Mouse (Mus musculus): ENCODE results near the gene Itga4. TPM values are rescaled to one million over a fixed set of nuclear protein-coding genes. Genes with fewer than 3 reads are reported as not detected.

Itga4 gene
- total RNA-seq, 1 experiment, result 1.2 TPM

- TF ChIP-seq ZC3H11A (IDR thresholded peaks at IDR 0.05; ENCODE audit: borderline replicate concordance, low read depth, low read length) (no peak), ZNF384 (IDR thresholded peaks at IDR 0.05; ENCODE audit: low read depth, low read length) (no peak), CHD2 (IDR thresholded peaks at IDR 0.05; ENCODE audit: low read depth, low read length) (no peak), MAFK (IDR thresholded peaks at IDR 0.05; ENCODE audit: insufficient read depth, low read depth, low read length) (no peak), HCFC1 (IDR thresholded peaks at IDR 0.05; ENCODE audit: borderline replicate concordance, insufficient read depth, low read length) (no peak)
- Histone ChIP-seq H3K36me3 (ENCODE audit: control insufficient read depth, insufficient read depth, low read length, poor library complexity, severe bottlenecking) (no peaks in the 10 kb centered on the region), H3K9me3 (ENCODE audit: control insufficient read depth, insufficient read depth, low read depth, low read length) (no peaks in the 10 kb centered on the region), H3K27ac (ENCODE audit: insufficient read depth, low read depth, low read length, poor library complexity, severe bottlenecking) (no peak overlapping the region), H3K4me3 (ENCODE audit: insufficient read depth in 1 of 2, low read depth in 1 of 2, low read length in 2 of 2, poor library complexity in 1 of 2, severe bottlenecking in 1 of 2) (peak overlapping the region in 1 of 2 experiments; percentile 57; a peak in 2 of 4 replicates), H3K4me1 (ENCODE audit: control insufficient read depth in 2 of 2, insufficient read depth in 2 of 2, low read length in 2 of 2, poor library complexity in 1 of 2) (peaks cover 6 to 10% of the 10 kb centered on the region in 2 experiments; a peak in 2 of 4 replicates), H3K9ac (ENCODE audit: insufficient read depth, low read depth, low read length, poor library complexity, severe bottlenecking) (no peak overlapping the region)
- no peak for DNase-seq (ENCODE audit: low read depth, low spot score)
- in situ Hi-C loops (cut with MboI; ENCODE audit: low sequenced_read_pairs in 2 of 2, unreplicated experiment in 2 of 2), result loop anchor here in 1 of 2 experiments (10.0 kb wide), 1 partner anchor 125 kb away; no protein-coding TSS in a partner anchor
These were observed 114.7 kb downstream of the Itga4 start for GRCm38 (mm10) chr2:79369905-79370304.

- no peak for DNase-seq (ENCODE audit: low read depth, low spot score)
- Histone ChIP-seq H3K4me3 (ENCODE audit: insufficient read depth in 1 of 2, low read depth in 1 of 2, low read length in 2 of 2, poor library complexity in 1 of 2, severe bottlenecking in 1 of 2) (peak overlapping the region in 1 of 2 experiments; percentile 57; a peak in 3 of 4 replicates), H3K27ac (ENCODE audit: insufficient read depth, low read depth, low read length, poor library complexity, severe bottlenecking) (no peak overlapping the region), H3K36me3 (ENCODE audit: control insufficient read depth, insufficient read depth, low read length, poor library complexity, severe bottlenecking) (no peaks in the 10 kb centered on the region), H3K9me3 (ENCODE audit: control insufficient read depth, insufficient read depth, low read depth, low read length) (no peaks in the 10 kb centered on the region), H3K9ac (ENCODE audit: insufficient read depth, low read depth, low read length, poor library complexity, severe bottlenecking) (no peak overlapping the region), H3K4me1 (ENCODE audit: control insufficient read depth in 2 of 2, insufficient read depth in 2 of 2, low read length in 2 of 2, poor library complexity in 1 of 2) (peaks cover 4 to 10% of the 10 kb centered on the region in 2 experiments; a peak in 2 of 4 replicates)
- in situ Hi-C loops (cut with MboI; ENCODE audit: low sequenced_read_pairs in 2 of 2, unreplicated experiment in 2 of 2), result loop anchor here in 1 of 2 experiments (10.0 kb wide), 1 partner anchor 124 kb away; no protein-coding TSS in a partner anchor
- TF ChIP-seq ZC3H11A (IDR thresholded peaks at IDR 0.05; ENCODE audit: borderline replicate concordance, low read depth, low read length) (no peak), CHD2 (IDR thresholded peaks at IDR 0.05; ENCODE audit: low read depth, low read length) (no peak), ZNF384 (IDR thresholded peaks at IDR 0.05; ENCODE audit: low read depth, low read length) (no peak), HCFC1 (IDR thresholded peaks at IDR 0.05; ENCODE audit: borderline replicate concordance, insufficient read depth, low read length) (no peak), MAFK (IDR thresholded peaks at IDR 0.05; ENCODE audit: insufficient read depth, low read depth, low read length) (no peak)
These were observed 115.6 kb downstream of the Itga4 start for GRCm38 (mm10) chr2:79370711-79371312.

GRCm38 (mm10) chr2:79371326-79372153, 116.3 kb downstream of the Itga4 start:
- H3K9me3 ChIP-seq (ENCODE audit: control insufficient read depth, insufficient read depth, low read depth, low read length), result no peaks in the 10 kb centered on the region
- no peak overlapping the region for H3K27ac ChIP-seq (ENCODE audit: insufficient read depth, low read depth, low read length, poor library complexity, severe bottlenecking)
- TF ChIP-seq MAFK (IDR thresholded peaks at IDR 0.05; ENCODE audit: insufficient read depth, low read depth, low read length) (no peak), ZC3H11A (IDR thresholded peaks at IDR 0.05; ENCODE audit: borderline replicate concordance, low read depth, low read length) (no peak), ZNF384 (IDR thresholded peaks at IDR 0.05; ENCODE audit: low read depth, low read length) (no peak), CHD2 (IDR thresholded peaks at IDR 0.05; ENCODE audit: low read depth, low read length) (no peak), HCFC1 (IDR thresholded peaks at IDR 0.05; ENCODE audit: borderline replicate concordance, insufficient read depth, low read length) (no peak)
- no peak for DNase-seq (ENCODE audit: low read depth, low spot score)
- in situ Hi-C loops (cut with MboI; ENCODE audit: low sequenced_read_pairs in 2 of 2, unreplicated experiment in 2 of 2), result loop anchor here in 1 of 2 experiments (10.0 kb wide), 1 partner anchor 123 kb away; no protein-coding TSS in a partner anchor
- no peak overlapping the region for H3K9ac ChIP-seq (ENCODE audit: insufficient read depth, low read depth, low read length, poor library complexity, severe bottlenecking)
- H3K4me1 ChIP-seq (ENCODE audit: control insufficient read depth in 2 of 2, insufficient read depth in 2 of 2, low read length in 2 of 2, poor library complexity in 1 of 2), result peaks cover 4 to 10% of the 10 kb centered on the region in 2 experiments; a peak in 2 of 4 replicates
- no peak overlapping the region for H3K4me3 ChIP-seq (ENCODE audit: insufficient read depth in 1 of 2, low read depth in 1 of 2, low read length in 2 of 2, poor library complexity in 1 of 2, severe bottlenecking in 1 of 2)
- no peaks in the 10 kb centered on the region for H3K36me3 ChIP-seq (ENCODE audit: control insufficient read depth, insufficient read depth, low read length, poor library complexity, severe bottlenecking)

GRCm38 (mm10) chr2:79372154-79372467, 116.9 kb downstream of the Itga4 start:
- DNase-seq (ENCODE audit: low read depth, low spot score), result no peak
- no peak for TF ChIP-seq ZNF384 (IDR thresholded peaks at IDR 0.05; ENCODE audit: low read depth, low read length)
- TF ChIP-seq ZC3H11A (IDR thresholded peaks at IDR 0.05; ENCODE audit: borderline replicate concordance, low read depth, low read length), result no peak
- no peak for TF ChIP-seq HCFC1 (IDR thresholded peaks at IDR 0.05; ENCODE audit: borderline replicate concordance, insufficient read depth, low read length)
- TF ChIP-seq CHD2 (IDR thresholded peaks at IDR 0.05; ENCODE audit: low read depth, low read length), result no peak
- TF ChIP-seq MAFK (IDR thresholded peaks at IDR 0.05; ENCODE audit: insufficient read depth, low read depth, low read length), result no peak
- Histone ChIP-seq H3K4me1 (ENCODE audit: control insufficient read depth in 2 of 2, insufficient read depth in 2 of 2, low read length in 2 of 2, poor library complexity in 1 of 2) (peaks cover 4 to 10% of the 10 kb centered on the region in 2 experiments; a peak in 2 of 4 replicates), H3K4me3 (ENCODE audit: insufficient read depth in 1 of 2, low read depth in 1 of 2, low read length in 2 of 2, poor library complexity in 1 of 2, severe bottlenecking in 1 of 2) (no peak overlapping the region), H3K36me3 (ENCODE audit: control insufficient read depth, insufficient read depth, low read length, poor library complexity, severe bottlenecking) (no peaks in the 10 kb centered on the region), H3K9me3 (ENCODE audit: control insufficient read depth, insufficient read depth, low read depth, low read length) (no peaks in the 10 kb centered on the region), H3K9ac (ENCODE audit: insufficient read depth, low read depth, low read length, poor library complexity, severe bottlenecking) (no peak overlapping the region), H3K27ac (ENCODE audit: insufficient read depth, low read depth, low read length, poor library complexity, severe bottlenecking) (no peak overlapping the region)
- in situ Hi-C loops (cut with MboI; ENCODE audit: low sequenced_read_pairs in 2 of 2, unreplicated experiment in 2 of 2), result loop anchor here in 1 of 2 experiments (10.0 kb wide), 1 partner anchor 123 kb away; no protein-coding TSS in a partner anchor

Data from ES-E14 (cell line).